Comparison of ENCODE assay signal across 7 mouse cellular contexts in genomic region chr8:11392739-11393138, GRCm38 (mm10).
DNase-seq lines count a peak whose midpoint lies in the region; TF ChIP-seq lines count a peak whose summit lies in the region.

No protein-coding gene starts in this region.

- peak overlapping the region; percentile 50; the same call in 1 of the 2 replicates for H3K27ac ChIP-seq in small intestine, adult 2 months (ENCODE audit: insufficient read depth, low read depth, low read length)

- peaks cover 7% of the 10 kb centered on the region; the same call in 1 of the 2 replicates for H3K4me1 ChIP-seq in small intestine, adult 2 months (ENCODE audit: control insufficient read depth, insufficient read depth, insufficient read length, low read length)

- no peak overlapping the region for H3K4me3 ChIP-seq in small intestine, adult 2 months (ENCODE audit: low read depth, low read length)

- WGBS in small intestine, adult 2 months, result 6% methylated on average over 1 of the region's 1 CpGs

- no peak for TF ChIP-seq POLR2A in small intestine, adult 2 months (IDR thresholded peaks at IDR 0.05; ENCODE audit: low read depth, low read length)

- DNase-seq in CD4-positive helper T cell, adult 2 months (ENCODE audit: low read depth, low spot score), result peak; percentile 18
- DNase-seq in MN1 (ENCODE audit: low spot score), result peak; percentile 53
- peak; percentile 58 to 76 for DNase-seq in cerebellum, postnatal 25 days
- DNase-seq in gastrocnemius, postnatal 10 days, result peak; percentile 76
- DNase-seq in kidney, adult 11 months, result peak; percentile 71
- DNase-seq in lung, adult 18-20 months, result peak; percentile 76 to 82

- H3K36me3 ChIP-seq in small intestine, adult 2 months (ENCODE audit: control insufficient read depth, insufficient read depth, low read length), result no peaks in the 10 kb centered on the region

- H3K27me3 ChIP-seq in small intestine, adult 2 months (ENCODE audit: control insufficient read depth, insufficient read depth, low read length), result no peaks in the 10 kb centered on the region

- TF ChIP-seq CTCF in small intestine, adult 2 months (IDR thresholded peaks at IDR 0.05; ENCODE audit: extremely low read depth, insufficient read length, insufficient replicate concordance, low read depth, low read length), result peak; percentile 91; the same call in 1 of the 2 replicates

Comparison
In these comparisons a context has a peak if more than half of its experiments do, and no peak if none do; other contexts are left out.
1. DNase-seq: peak in every context shown above with its lines; median percentile 79 in lung, adult 18-20 months; 76 in gastrocnemius, postnatal 10 days; 71 in kidney, adult 11 months; 67 in cerebellum, postnatal 25 days; 53 in MN1; 18 in CD4-positive helper T cell, adult 2 months.